Mouse (Mus musculus) cortical plate, adult 2 months (tissue): ENCODE data around the gene Atp5g3.
A peak's percentile ranks its signal among the peaks of the same experiment; 100 is the strongest.

Source experiments
- CTCF ChIP-seq: fragments of 200-500 bp; IDR thresholded peaks from 2 replicates; pipeline ENCODE4 v1.5.1; 2011; ENCODE audit warnings: mild to moderate bottlenecking, control low read depth, low read length; ENCODE audit not compliant: insufficient read depth; ENCODE audit errors: extremely low read depth
- POLR2A ChIP-seq: fragments of 200-500 bp; IDR thresholded peaks from 2 replicates; pipeline ENCODE4 v1.6.1; 2011; ENCODE audit warnings: mild to moderate bottlenecking, low read length, control low read depth; ENCODE audit not compliant: insufficient read depth; ENCODE audit errors: extremely low read depth

GRCm38 (mm10) chr2:73892464-73893296, 18.4 kb downstream of the Atp5g3 start, which contains the start of gene Atf2:
- TF ChIP-seq POLR2A = peak; percentile 76
- TF ChIP-seq CTCF = no peak
